Mouse (Mus musculus) forelimb bud, embryonic 11.5 days (tissue): ENCODE data around the gene Gm14409.
"Not testable (repeated sequence)": the region's sequence is repeated elsewhere in the genome, so short reads cannot be mapped to it uniquely, and the experiment has no call there.

Experiments
- DNase-seq: peaks from one replicate; pipeline ENCODE4 v3.0.0-alpha.2; 2012; ENCODE audit warnings: low read depth, low spot score

The Gm14409 gene

GRCm38 (mm10) chr2:177266936-177267335 lies at the start of gene Gm14409:
Gene Gm14409 (minus strand): TSS chr2:177267036.
- DNase-seq, result not testable (repeated sequence)

- not testable (repeated sequence) for DNase-seq
Observed at GRCm38 (mm10) chr2:177309627-177310026, 42.8 kb upstream of the Gm14409 start.

GRCm38 (mm10) chr2:177304980-177305379 lies 38.1 kb upstream of the Gm14409 start:
- DNase-seq, result not testable (repeated sequence)

- DNase-seq, result not testable (repeated sequence)
Observed at GRCm38 (mm10) chr2:177283701-177284100, 16.9 kb upstream of the Gm14409 start.

- DNase-seq, result not testable (repeated sequence)
Observed at GRCm38 (mm10) chr2:177277754-177278153, 10.9 kb upstream of the Gm14409 start.

GRCm38 (mm10) chr2:177272237-177272636 lies 5.4 kb upstream of the Gm14409 start:
- DNase-seq, result not testable (repeated sequence)

- not testable (repeated sequence) for DNase-seq
Observed at GRCm38 (mm10) chr2:177247449-177247848, 19.4 kb downstream of the Gm14409 start.

- not testable (repeated sequence) for DNase-seq
Observed at GRCm38 (mm10) chr2:177230461-177230860, 36.4 kb downstream of the Gm14409 start.
